Mouse (Mus musculus): ENCODE data around the gene Pald1.

DNA sequence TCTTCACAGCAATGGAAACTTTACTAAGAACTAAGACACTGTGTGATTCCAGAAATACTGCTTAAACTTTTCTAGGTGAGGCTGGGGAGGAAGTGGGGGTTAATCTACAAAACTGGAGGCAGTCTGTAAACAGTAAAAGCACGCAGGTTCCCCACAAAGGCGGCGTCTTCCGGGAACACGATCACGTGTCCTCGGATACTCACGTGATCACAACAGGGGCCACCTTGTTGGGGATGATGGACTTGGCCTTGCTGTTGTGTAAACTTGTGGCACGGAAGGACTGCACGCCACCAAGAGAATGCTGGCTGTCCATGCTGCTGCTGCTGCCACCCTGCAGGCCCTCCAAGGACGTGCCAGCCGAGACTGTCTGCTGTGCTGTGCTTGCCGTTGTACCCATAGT, 27.7 kb downstream of the Pald1 start:
- TF ChIP-seq CTCF (IDR thresholded peaks at IDR 0.05; ENCODE audit: control insufficient read depth, insufficient read depth, insufficient replicate concordance, low read depth, low read length) (no peak), POLR2A (IDR thresholded peaks at IDR 0.05; ENCODE audit: control insufficient read depth, low read depth, low read length) (no peak)
